Mouse (Mus musculus): ENCODE data around the gene Slc34a3. TPM values are rescaled to one million over a fixed set of nuclear protein-coding genes. Genes with fewer than 3 reads are reported as not detected.

Gene Slc34a3
- polyA plus RNA-seq, 1 experiment from 2014 or later: not detected

GRCm38 (mm10) chr2:25243342-25243741 is 9.2 kb upstream of the Slc34a3 start:
- peaks cover 39% of the 10 kb centered on the region for H3K36me3 ChIP-seq (replicated peaks)
- H3K27me3 ChIP-seq (ENCODE audit: poor library complexity, severe bottlenecking): peaks cover 49% of the 10 kb centered on the region
- H3K4me3 ChIP-seq: peak overlapping the region; percentile 76
- DNase-seq (ENCODE audit: extremely low spot score, low spot score): no peak
- H3K27ac ChIP-seq: peak overlapping the region; percentile 84
- H3K4me1 ChIP-seq: peaks cover 34% of the 10 kb centered on the region
- no peaks in the 10 kb centered on the region for H3K9me3 ChIP-seq
- WGBS: 78% methylated on average over 8 of the region's 8 CpGs

DNA sequence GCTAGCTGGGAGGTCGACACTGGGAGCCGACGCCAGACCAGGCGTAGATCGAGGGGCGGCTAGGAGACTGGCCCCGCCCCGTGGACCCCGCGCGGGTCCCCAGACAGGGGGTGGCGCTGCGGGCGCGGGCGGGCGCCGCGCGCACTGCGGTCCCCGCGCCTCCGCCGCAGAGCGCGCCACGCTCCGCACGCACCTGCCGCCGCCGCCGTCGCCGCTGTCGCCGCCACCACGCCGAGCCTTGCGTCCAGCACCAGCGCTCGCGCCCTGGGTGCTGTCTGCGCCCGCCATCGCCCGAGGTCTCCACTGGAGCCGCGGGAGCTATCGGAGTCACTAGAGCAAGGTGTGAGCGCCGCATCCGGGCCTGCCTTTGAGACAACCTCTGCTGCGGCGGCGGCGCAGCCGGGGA is 7.9 kb upstream of the Slc34a3 start, which contains the start of the genes Rnf208 and Cysrt1:
Gene Rnf208, plus strand, starts transcription at position 155 of the 406 bp plus-strand sequence.
Gene Cysrt1, minus strand, starts transcription at position 352 of the 406 bp plus-strand sequence.
- Histone ChIP-seq H3K4me1 (peaks cover 34% of the 10 kb centered on the region), H3K27ac (peak within 1 kb of the TSS; percentile 84), H3K36me3 (replicated peaks) (peaks cover 26% of the 10 kb centered on the region), H3K4me3 (peak within 1 kb of the TSS; percentile 76), H3K9me3 (no peaks in the 10 kb centered on the region), H3K27me3 (ENCODE audit: poor library complexity, severe bottlenecking) (peaks cover 49% of the 10 kb centered on the region)
- no peak for DNase-seq (ENCODE audit: extremely low spot score, low spot score)
- WGBS: under 1% methylated on average over 59 of the region's 59 CpGs

DNA sequence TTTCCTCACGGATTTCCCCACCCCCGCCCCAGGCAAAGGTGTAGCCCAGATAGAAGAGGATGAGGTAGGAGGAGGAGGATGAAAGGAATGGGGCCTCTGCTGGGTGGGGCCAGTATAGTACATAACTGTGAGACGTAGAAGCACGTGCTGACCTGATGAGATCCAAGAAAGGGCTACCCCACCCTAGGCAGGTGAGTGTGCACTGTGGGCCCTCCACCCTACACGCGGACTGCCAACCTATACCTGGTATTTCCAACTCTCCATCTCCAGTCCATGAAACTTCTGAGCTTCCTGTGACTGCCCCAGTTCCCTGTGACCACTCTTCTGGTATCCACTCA is 7.2 kb upstream of the Slc34a3 start:
- H3K9me3 ChIP-seq: no peaks in the 10 kb centered on the region
- H3K27me3 ChIP-seq (ENCODE audit: poor library complexity, severe bottlenecking): peaks cover 51% of the 10 kb centered on the region
- H3K4me1 ChIP-seq: peaks cover 34% of the 10 kb centered on the region
- H3K4me3 ChIP-seq: peak overlapping the region; percentile 76
- peaks cover 19% of the 10 kb centered on the region for H3K36me3 ChIP-seq (replicated peaks)
- no peak for DNase-seq (ENCODE audit: extremely low spot score, low spot score)
- H3K27ac ChIP-seq: peak overlapping the region; percentile 84; the same call in 1 of the 2 replicates
- 8% methylated on average over 6 of the region's 6 CpGs for WGBS

GRCm38 (mm10) chr2:25240723-25241437 is 6.7 kb upstream of the Slc34a3 start:
- Histone ChIP-seq H3K4me3 (peak overlapping the region; percentile 76), H3K36me3 (replicated peaks) (peaks cover 14% of the 10 kb centered on the region), H3K27me3 (ENCODE audit: poor library complexity, severe bottlenecking) (peaks cover 56% of the 10 kb centered on the region), H3K9me3 (no peaks in the 10 kb centered on the region), H3K27ac (peak overlapping the region; percentile 84), H3K4me1 (peaks cover 34% of the 10 kb centered on the region)
- WGBS: 2% methylated on average over 29 of the region's 29 CpGs
- DNase-seq (ENCODE audit: extremely low spot score, low spot score): peak; percentile 77

DNA sequence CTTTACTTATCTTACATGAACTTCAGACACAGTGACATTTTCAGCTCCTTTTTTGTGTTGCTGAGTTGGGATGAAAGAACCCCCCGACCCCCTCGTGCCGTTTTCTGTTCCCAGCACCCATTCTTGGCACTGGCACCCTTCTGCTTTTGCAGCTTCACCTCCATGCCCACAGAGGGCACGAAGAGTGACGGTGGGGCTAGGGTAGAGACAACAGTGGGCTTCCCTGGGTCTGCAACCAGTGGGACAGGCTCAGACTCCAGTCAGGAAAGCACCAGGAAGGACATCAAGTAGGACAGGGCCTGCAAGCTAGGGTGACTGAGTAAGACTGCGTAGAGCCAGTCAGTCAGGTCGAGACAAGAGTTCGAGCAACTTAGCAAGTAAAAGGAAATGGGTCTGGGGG is 6.1 kb upstream of the Slc34a3 start:
- Histone ChIP-seq H3K4me3 (peak overlapping the region; percentile 76), H3K9me3 (no peaks in the 10 kb centered on the region), H3K27me3 (ENCODE audit: poor library complexity, severe bottlenecking) (peaks cover 57% of the 10 kb centered on the region), H3K4me1 (peaks cover 34% of the 10 kb centered on the region), H3K27ac (peak overlapping the region; percentile 71), H3K36me3 (replicated peaks) (peaks cover 8% of the 10 kb centered on the region)
- 46% methylated on average over 8 of the region's 8 CpGs for WGBS
- no peak for DNase-seq (ENCODE audit: extremely low spot score, low spot score)

GRCm38 (mm10) chr2:25239766-25240165 is 5.6 kb upstream of the Slc34a3 start:
- 87% methylated on average over 3 of the region's 3 CpGs for WGBS
- Histone ChIP-seq H3K27me3 (ENCODE audit: poor library complexity, severe bottlenecking) (peaks cover 57% of the 10 kb centered on the region), H3K27ac (no peak overlapping the region), H3K36me3 (replicated peaks) (peaks cover 5% of the 10 kb centered on the region), H3K4me1 (peaks cover 34% of the 10 kb centered on the region), H3K4me3 (no peak overlapping the region), H3K9me3 (no peaks in the 10 kb centered on the region)
- DNase-seq (ENCODE audit: extremely low spot score, low spot score): no peak

- H3K27me3 ChIP-seq (ENCODE audit: poor library complexity, severe bottlenecking): peaks cover 44% of the 10 kb centered on the region
- no peak for DNase-seq (ENCODE audit: extremely low spot score, low spot score)
- H3K4me3 ChIP-seq: no peak overlapping the region
- H3K4me1 ChIP-seq: peaks cover 30% of the 10 kb centered on the region
- no peaks in the 10 kb centered on the region for H3K9me3 ChIP-seq
- no peak overlapping the region for H3K27ac ChIP-seq
- no peaks in the 10 kb centered on the region for H3K36me3 ChIP-seq (replicated peaks)
Measured at GRCm38 (mm10) chr2:25238106-25238505, 3.9 kb upstream of the Slc34a3 start.

- no peak overlapping the region for H3K27ac ChIP-seq
- no peak for DNase-seq (ENCODE audit: extremely low spot score, low spot score)
- H3K36me3 ChIP-seq (replicated peaks): no peaks in the 10 kb centered on the region
- no peaks in the 10 kb centered on the region for H3K9me3 ChIP-seq
- H3K27me3 ChIP-seq (ENCODE audit: poor library complexity, severe bottlenecking): peaks cover 38% of the 10 kb centered on the region
- H3K4me1 ChIP-seq: peaks cover 25% of the 10 kb centered on the region
- H3K4me3 ChIP-seq: no peak overlapping the region
- 76% methylated on average over 4 of the region's 4 CpGs for WGBS
Measured at GRCm38 (mm10) chr2:25237522-25237921, 3.4 kb upstream of the Slc34a3 start.

- H3K4me3 ChIP-seq: no peak within 1 kb of the TSS
- H3K27me3 ChIP-seq (ENCODE audit: poor library complexity, severe bottlenecking): peaks cover 31% of the 10 kb centered on the region
- no peaks in the 10 kb centered on the region for H3K9me3 ChIP-seq
- no peak for DNase-seq (ENCODE audit: extremely low spot score, low spot score)
- 39% methylated on average over 8 of the region's 8 CpGs for WGBS
- H3K27ac ChIP-seq: no peak within 1 kb of the TSS
- no peaks in the 10 kb centered on the region for H3K36me3 ChIP-seq (replicated peaks)
- peaks cover 16% of the 10 kb centered on the region for H3K4me1 ChIP-seq
Measured at GRCm38 (mm10) chr2:25236614-25237013, 2.5 kb upstream of the Slc34a3 start, which contains the start of gene Rnf224. Rnf224 (minus strand) TSS chr2:25236787.

- Histone ChIP-seq H3K36me3 (replicated peaks) (no peaks in the 10 kb centered on the region), H3K27ac (no peak overlapping the region), H3K4me3 (no peak overlapping the region), H3K27me3 (ENCODE audit: poor library complexity, severe bottlenecking) (peaks cover 30% of the 10 kb centered on the region), H3K4me1 (no peaks in the 10 kb centered on the region), H3K9me3 (no peaks in the 10 kb centered on the region)
- no peak for DNase-seq (ENCODE audit: extremely low spot score, low spot score)
- WGBS: 83% methylated on average over 5 of the region's 5 CpGs
Measured at GRCm38 (mm10) chr2:25234551-25235220, 522 bp upstream of the Slc34a3 start.

GRCm38 (mm10) chr2:25233421-25233820 is 743 bp downstream of the Slc34a3 start:
- no peaks in the 10 kb centered on the region for H3K9me3 ChIP-seq
- H3K36me3 ChIP-seq (replicated peaks): no peaks in the 10 kb centered on the region
- DNase-seq (ENCODE audit: extremely low spot score, low spot score): no peak
- no peak overlapping the region for H3K27ac ChIP-seq
- WGBS: 85% methylated on average over 4 of the region's 4 CpGs
- H3K4me1 ChIP-seq: peaks cover 8% of the 10 kb centered on the region
- H3K27me3 ChIP-seq (ENCODE audit: poor library complexity, severe bottlenecking): peaks cover 21% of the 10 kb centered on the region
- H3K4me3 ChIP-seq: no peak overlapping the region

DNA sequence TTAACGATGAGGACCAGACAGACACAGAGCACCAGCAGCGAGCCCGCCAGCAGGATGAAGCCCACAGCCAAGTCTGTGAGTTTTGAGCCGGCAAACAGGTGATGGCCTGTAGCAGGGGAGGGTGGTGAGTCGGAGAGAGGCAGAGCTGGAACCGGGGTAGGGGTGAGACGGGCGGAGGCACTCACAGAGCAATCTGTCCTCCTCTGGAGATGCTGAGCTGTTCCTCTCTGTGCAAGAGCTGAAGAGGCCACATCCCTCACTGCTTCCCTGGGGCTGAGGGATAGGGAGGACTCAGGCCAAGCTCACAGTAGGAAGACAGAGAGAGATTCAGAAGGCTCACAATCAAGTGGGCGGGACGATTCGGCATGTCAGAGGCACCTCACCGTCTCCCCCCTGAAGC is 3.1 kb downstream of the Slc34a3 start:
- no peak for DNase-seq (ENCODE audit: extremely low spot score, low spot score)
- Histone ChIP-seq H3K4me1 (peaks cover 17% of the 10 kb centered on the region), H3K36me3 (replicated peaks) (no peaks in the 10 kb centered on the region), H3K9me3 (no peaks in the 10 kb centered on the region), H3K27ac (no peak overlapping the region), H3K4me3 (no peak overlapping the region), H3K27me3 (ENCODE audit: poor library complexity, severe bottlenecking) (peaks cover 16% of the 10 kb centered on the region)
- WGBS: 63% methylated on average over 12 of the region's 12 CpGs

DNA sequence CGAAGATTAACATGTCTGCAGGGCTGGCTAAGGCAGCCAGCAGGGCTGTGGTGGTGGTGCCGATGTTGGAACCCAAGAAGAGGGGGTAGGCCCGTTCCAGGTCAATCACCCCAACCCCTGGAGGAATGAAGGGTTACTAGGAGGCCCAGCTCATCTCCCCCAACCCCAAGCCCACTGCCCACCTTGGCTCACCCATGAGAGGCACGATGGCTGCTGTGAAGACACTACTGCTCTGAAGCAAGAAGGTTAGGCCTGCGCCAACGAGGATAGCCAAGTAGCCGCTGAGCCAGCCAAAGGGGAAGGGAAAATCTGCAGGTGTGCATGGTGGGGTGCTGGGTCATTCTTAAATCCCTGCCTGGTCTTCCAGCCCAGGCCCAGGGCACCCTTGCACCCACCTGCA is 3.6 kb downstream of the Slc34a3 start:
- WGBS: 89% methylated on average over 7 of the region's 7 CpGs
- Histone ChIP-seq H3K27me3 (ENCODE audit: poor library complexity, severe bottlenecking) (peaks cover 14% of the 10 kb centered on the region), H3K4me1 (peaks cover 21% of the 10 kb centered on the region), H3K9me3 (no peaks in the 10 kb centered on the region), H3K4me3 (no peak overlapping the region), H3K36me3 (replicated peaks) (no peaks in the 10 kb centered on the region), H3K27ac (no peak overlapping the region)
- DNase-seq (ENCODE audit: extremely low spot score, low spot score): no peak

Measured in forebrain, embryonic 10.5 days (tissue).